Mouse (Mus musculus): ENCODE measurements at regions not wholly inside any gene's neighbourhood (a gene's known extent, or its start where the extent isn't known, plus 50 kb on each side); places are given as distances from the start of the nearest gene placed in this dataset.

- Histone ChIP-seq H3K4me1 (no peaks in the 10 kb centered on the region; the same call in 1 of the 2 replicates), H3K27me3 (replicated peaks) (no peaks in the 10 kb centered on the region), H3K36me3 (replicated peaks; ENCODE audit: low read length) (no peaks in the 10 kb centered on the region), H3K9me3 (no peaks in the 10 kb centered on the region), H3K4me3 (replicated peaks) (no peak overlapping the region)
- TF ChIP-seq GATA1 (IDR thresholded peaks at IDR 0.05; ENCODE audit: borderline replicate concordance, low read length) (no peak), FLI1 (IDR thresholded peaks at IDR 0.05; ENCODE audit: low read length) (no peak)
These were observed 268.8 kb upstream of the Marcks start for GRCm38 (mm10) chr10:37407487-37407886.

GRCm38 (mm10) chr10:37404933-37405332, 266.2 kb upstream of the Marcks start:
- H3K4me3 ChIP-seq (replicated peaks), result no peak overlapping the region
- H3K4me1 ChIP-seq, result no peaks in the 10 kb centered on the region; the same call in 1 of the 2 replicates
- H3K9me3 ChIP-seq, result no peaks in the 10 kb centered on the region
- no peak for TF ChIP-seq GATA1 (IDR thresholded peaks at IDR 0.05; ENCODE audit: borderline replicate concordance, low read length)
- no peak for TF ChIP-seq FLI1 (IDR thresholded peaks at IDR 0.05; ENCODE audit: low read length)
- no peaks in the 10 kb centered on the region for H3K36me3 ChIP-seq (replicated peaks; ENCODE audit: low read length)
- H3K27me3 ChIP-seq (replicated peaks), result no peaks in the 10 kb centered on the region

DNA sequence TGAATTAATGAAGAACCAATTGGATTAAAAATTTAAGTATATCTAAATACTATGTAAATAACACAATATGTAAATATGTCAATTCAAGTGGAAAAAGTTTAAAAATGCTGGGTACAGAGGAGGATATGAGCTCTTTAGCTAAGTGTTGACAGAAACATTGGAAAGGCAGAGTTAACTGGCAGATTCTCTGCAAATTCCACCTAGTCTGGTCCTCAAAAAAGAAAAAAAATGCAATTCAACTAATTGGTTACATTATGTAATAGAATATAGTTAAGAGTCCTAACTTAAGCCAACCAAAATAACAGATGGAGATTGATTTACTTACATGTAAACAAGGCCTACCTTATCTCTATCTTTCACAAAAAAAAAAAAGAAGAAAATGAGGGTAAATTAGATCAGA, 265.7 kb upstream of the Marcks start:
- H3K9me3 ChIP-seq, result no peaks in the 10 kb centered on the region
- H3K4me3 ChIP-seq (replicated peaks), result no peak overlapping the region
- no peaks in the 10 kb centered on the region for H3K4me1 ChIP-seq
- no peaks in the 10 kb centered on the region for H3K36me3 ChIP-seq (replicated peaks; ENCODE audit: low read length)
- H3K27me3 ChIP-seq (replicated peaks), result no peaks in the 10 kb centered on the region
- TF ChIP-seq FLI1 (IDR thresholded peaks at IDR 0.05; ENCODE audit: low read length), result no peak
- no peak for TF ChIP-seq GATA1 (IDR thresholded peaks at IDR 0.05; ENCODE audit: borderline replicate concordance, low read length)

GRCm38 (mm10) chr10:37402376-37402775, 263.7 kb upstream of the Marcks start:
- Histone ChIP-seq H3K36me3 (replicated peaks; ENCODE audit: low read length) (no peaks in the 10 kb centered on the region), H3K9me3 (no peaks in the 10 kb centered on the region), H3K4me1 (no peaks in the 10 kb centered on the region), H3K27me3 (replicated peaks) (no peaks in the 10 kb centered on the region), H3K4me3 (replicated peaks) (no peak overlapping the region)
- TF ChIP-seq FLI1 (IDR thresholded peaks at IDR 0.05; ENCODE audit: low read length), result no peak
- no peak for TF ChIP-seq GATA1 (IDR thresholded peaks at IDR 0.05; ENCODE audit: borderline replicate concordance, low read length)

DNA sequence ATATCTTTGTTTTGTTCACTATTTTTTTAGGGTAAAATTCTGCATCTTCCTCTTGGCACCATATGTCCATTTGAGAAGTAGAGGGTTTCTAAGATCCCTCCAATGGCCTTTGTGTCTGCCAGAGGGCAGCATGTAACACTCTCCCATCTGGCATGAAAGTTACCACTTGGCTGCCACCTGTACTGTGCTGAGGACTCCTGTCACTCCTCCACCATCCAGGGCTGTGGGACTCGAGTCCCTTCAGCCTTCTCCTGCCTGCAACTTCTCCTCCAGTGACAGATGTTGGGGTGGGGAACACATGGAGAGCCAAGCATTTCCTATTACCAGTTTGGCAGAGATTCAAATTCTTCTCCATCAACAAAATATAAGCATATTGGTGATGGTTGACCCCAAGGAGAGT, 262.3 kb upstream of the Marcks start:
- Histone ChIP-seq H3K4me3 (replicated peaks) (no peak overlapping the region), H3K36me3 (replicated peaks; ENCODE audit: low read length) (no peaks in the 10 kb centered on the region), H3K9me3 (no peaks in the 10 kb centered on the region), H3K4me1 (no peaks in the 10 kb centered on the region), H3K27me3 (replicated peaks) (no peaks in the 10 kb centered on the region)
- TF ChIP-seq FLI1 (IDR thresholded peaks at IDR 0.05; ENCODE audit: low read length) (no peak), GATA1 (IDR thresholded peaks at IDR 0.05; ENCODE audit: borderline replicate concordance, low read length) (no peak)

DNA sequence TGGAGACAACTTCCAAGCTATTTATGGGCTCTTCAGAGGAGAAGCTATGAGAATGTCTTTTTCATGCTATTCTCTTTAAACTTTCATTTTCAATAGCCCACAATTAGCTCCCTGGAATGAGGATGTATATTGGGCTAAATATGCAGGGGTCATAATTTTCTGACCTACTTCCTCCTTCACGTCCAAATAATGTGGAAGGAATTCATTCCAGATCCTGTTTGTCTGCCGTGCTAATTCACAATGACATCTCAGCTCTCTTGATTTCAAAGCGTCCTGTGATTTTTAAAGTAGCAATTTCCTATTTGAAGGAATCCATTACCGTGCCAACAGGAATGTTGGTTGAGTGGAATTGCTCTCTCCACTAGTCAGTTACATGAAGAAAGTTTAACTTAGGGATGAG, 261.7 kb upstream of the Marcks start:
- no peaks in the 10 kb centered on the region for H3K9me3 ChIP-seq
- H3K4me1 ChIP-seq, result no peaks in the 10 kb centered on the region
- H3K4me3 ChIP-seq (replicated peaks), result no peak overlapping the region
- H3K36me3 ChIP-seq (replicated peaks; ENCODE audit: low read length), result no peaks in the 10 kb centered on the region
- no peaks in the 10 kb centered on the region for H3K27me3 ChIP-seq (replicated peaks)
- TF ChIP-seq GATA1 (IDR thresholded peaks at IDR 0.05; ENCODE audit: borderline replicate concordance, low read length), result no peak
- TF ChIP-seq FLI1 (IDR thresholded peaks at IDR 0.05; ENCODE audit: low read length), result no peak

DNA sequence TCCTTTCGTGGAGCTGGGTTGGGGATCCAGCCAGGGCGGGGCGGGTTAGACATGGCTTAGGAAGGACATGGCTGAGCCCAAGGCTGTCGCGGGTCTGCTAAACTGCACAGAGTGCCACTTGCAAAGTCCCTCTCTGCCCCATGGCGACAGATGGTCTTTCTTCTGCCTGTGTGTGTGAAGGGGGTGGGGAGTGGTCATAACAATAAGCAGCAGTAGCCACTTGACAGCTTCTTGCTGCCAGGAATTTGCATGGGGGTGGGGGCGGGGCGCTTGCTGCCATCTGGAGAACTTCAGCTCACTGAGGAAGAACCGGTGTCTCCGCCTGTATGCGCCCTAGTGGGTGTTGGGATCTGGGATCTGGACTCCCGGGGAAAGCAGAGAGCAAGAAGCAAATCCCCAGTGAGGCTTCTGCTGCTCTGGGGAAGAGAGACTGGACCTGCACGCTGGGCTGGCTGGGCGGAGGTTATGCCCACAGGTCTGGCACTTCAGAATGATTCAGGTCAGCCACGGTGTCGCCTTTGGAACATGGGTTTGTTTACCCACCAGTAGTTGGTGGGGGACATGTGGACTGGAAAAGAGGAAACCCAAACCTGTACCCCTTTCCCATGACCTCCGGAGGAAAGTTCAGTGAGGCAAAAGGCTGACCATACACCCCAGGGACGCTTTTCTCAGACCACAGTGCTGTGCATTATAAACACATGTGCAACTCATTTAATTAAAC, 258.7 kb upstream of the Marcks start:
- H3K36me3 ChIP-seq (replicated peaks; ENCODE audit: low read length), result no peaks in the 10 kb centered on the region
- no peaks in the 10 kb centered on the region for H3K27me3 ChIP-seq (replicated peaks)
- no peaks in the 10 kb centered on the region for H3K4me1 ChIP-seq
- H3K4me3 ChIP-seq (replicated peaks), result no peak overlapping the region
- TF ChIP-seq FLI1 (IDR thresholded peaks at IDR 0.05; ENCODE audit: low read length) (no peak), GATA1 (IDR thresholded peaks at IDR 0.05; ENCODE audit: borderline replicate concordance, low read length) (no peak)
- no peaks in the 10 kb centered on the region for H3K9me3 ChIP-seq

GRCm38 (mm10) chr10:37390011-37390410, 251.3 kb upstream of the Marcks start:
- H3K4me1 ChIP-seq, result no peaks in the 10 kb centered on the region
- TF ChIP-seq FLI1 (IDR thresholded peaks at IDR 0.05; ENCODE audit: low read length) (no peak), GATA1 (IDR thresholded peaks at IDR 0.05; ENCODE audit: borderline replicate concordance, low read length) (no peak)

GRCm38 (mm10) chr10:37386216-37386615, 247.5 kb upstream of the Marcks start:
- TF ChIP-seq FLI1 (IDR thresholded peaks at IDR 0.05; ENCODE audit: low read length), result no peak
- TF ChIP-seq GATA1 (IDR thresholded peaks at IDR 0.05; ENCODE audit: borderline replicate concordance, low read length), result no peak
- H3K36me3 ChIP-seq (replicated peaks; ENCODE audit: low read length), result no peaks in the 10 kb centered on the region
- peaks cover 6% of the 10 kb centered on the region; the same call in 1 of the 2 replicates for H3K9me3 ChIP-seq
- H3K4me3 ChIP-seq (replicated peaks), result no peak overlapping the region
- H3K4me1 ChIP-seq, result no peaks in the 10 kb centered on the region
- H3K27me3 ChIP-seq (replicated peaks), result no peaks in the 10 kb centered on the region

More at GRCm38 (mm10) chr10:37390011-37390410, 251.3 kb upstream of the Marcks start:
- H3K36me3 ChIP-seq (replicated peaks; ENCODE audit: low read length), result no peaks in the 10 kb centered on the region
- peaks cover 6% of the 10 kb centered on the region; the same call in 1 of the 2 replicates for H3K9me3 ChIP-seq
- no peak overlapping the region for H3K4me3 ChIP-seq (replicated peaks)
- H3K27me3 ChIP-seq (replicated peaks), result no peaks in the 10 kb centered on the region

- Histone ChIP-seq H3K27me3 (replicated peaks) (no peaks in the 10 kb centered on the region), H3K36me3 (replicated peaks; ENCODE audit: low read length) (no peaks in the 10 kb centered on the region)
- TF ChIP-seq GATA1 (IDR thresholded peaks at IDR 0.05; ENCODE audit: borderline replicate concordance, low read length), result no peak
These were observed 241.3 kb upstream of the Marcks start for GRCm38 (mm10) chr10:37380024-37380423.

More at GRCm38 (mm10) chr10:37380024-37380423, 241.3 kb upstream of the Marcks start:
- H3K4me3 ChIP-seq (replicated peaks), result no peak overlapping the region
- H3K9me3 ChIP-seq, result no peaks in the 10 kb centered on the region
- H3K4me1 ChIP-seq, result no peaks in the 10 kb centered on the region
